In genomic region chr15:100732580-100732979, GRCm38 (mm10) we compare ENCODE assay signal across 10 mouse cellular contexts. TPM values are rescaled to one million over a fixed set of nuclear protein-coding genes. Genes with fewer than 3 reads are reported as not detected.
DNase-seq lines count a peak whose midpoint lies in the region; ATAC-seq lines count a peak whose summit lies in the region.
"Had no signal": no experiment of that assay in that cellular context is flagged by ENCODE, and none has a peak within 500 bp of the region (broad histone marks: within the 10 kb centered on the region; RNA-seq: fewer than 3 reads in every experiment).

No protein-coding gene starts in this region.

- H3K9ac ChIP-seq in midbrain, embryonic 11.5 days (ENCODE audit: low read length), result no peak overlapping the region

- H3K4me2 ChIP-seq in midbrain, embryonic 11.5 days, result no peak overlapping the region

- H3K36me3 ChIP-seq in midbrain, embryonic 11.5 days (ENCODE audit: control insufficient read depth, insufficient read depth, low read length), result no peaks in the 10 kb centered on the region
- H3K36me3 ChIP-seq: hindbrain, embryonic 10.5 days had no signal

- WGBS in midbrain, embryonic 11.5 days, result 50% methylated on average over 5 of the region's 5 CpGs

- ATAC-seq in megakaryocyte progenitor cell, adult 5-6 weeks (replicated peaks; ENCODE audit: poor library complexity), result peak; percentile 12; the same call in 1 of the 2 replicates
- no peak for ATAC-seq in midbrain, embryonic 11.5 days (ENCODE audit: low FRiP score)

- peaks cover 36% of the 10 kb centered on the region for H3K27me3 ChIP-seq in midbrain, embryonic 11.5 days (ENCODE audit: control insufficient read depth, insufficient read depth, low read length)

- peak; percentile 44 for DNase-seq in embryo, embryonic 10 days (ENCODE audit: low spot score)
- no peak for DNase-seq in embryo, embryonic 9.5 days (ENCODE audit: extremely low spot score)
- peak; percentile 53 for DNase-seq in testis, postnatal 14 days (ENCODE audit: low spot score)
- DNase-seq in testis, postnatal 10 days (ENCODE audit: low spot score), result no peak
- peak; percentile 65 for DNase-seq in thymus, postnatal 4 days
- no peak for DNase-seq in frontal cortex, adult 2 months (ENCODE audit: extremely low spot score in 1 of 2, low spot score in 1 of 2)
- no peak for DNase-seq in midbrain, embryonic 11.5 days (ENCODE audit: low spot score, missing footprints)

- no peak overlapping the region for H3K27ac ChIP-seq in midbrain, embryonic 11.5 days (ENCODE audit: low read depth, low read length)
- H3K27ac ChIP-seq: hindbrain, embryonic 10.5 days had no signal

- H3K4me3 ChIP-seq in midbrain, embryonic 11.5 days (ENCODE audit: low read depth, low read length), result no peak overlapping the region
- H3K4me3 ChIP-seq: hindbrain, embryonic 10.5 days; myocyte had no signal

- peaks cover 9% of the 10 kb centered on the region for H3K4me1 ChIP-seq in midbrain, embryonic 11.5 days (ENCODE audit: control insufficient read depth, insufficient read depth, low read length)

- no peaks in the 10 kb centered on the region for H3K9me3 ChIP-seq in midbrain, embryonic 11.5 days (ENCODE audit: control insufficient read depth, low read length)
- H3K9me3 ChIP-seq: hindbrain, embryonic 10.5 days had no signal

RNA-seq across cellular contexts. Expression of gene Galnt6, which starts 3.4 kb away (rescaled TPM):
- 11.7 and 11.9 TPM in 2 replicates for total RNA-seq in megakaryocyte progenitor cell, adult 5-6 weeks (2015)
- 28.0 and 29.8 TPM in 2 replicates for total RNA-seq in megakaryocyte progenitor cell, adult 5-6 weeks (2017)
- polyA plus RNA-seq in frontal cortex, adult 2 months (2012; rRNA removed), result 3.6 and 3.8 TPM in 2 replicates
- polyA plus RNA-seq in midbrain, embryonic 11.5 days (2014; fragmentation: Nextera tagmentation; extraction: Ambion mirVana), result 0.04 TPM in 1 of 2 replicates, not detected in the other

RNA-seq across cellular contexts. Expression of gene Slc4a8, which starts 29.0 kb away (rescaled TPM):
- total RNA-seq in megakaryocyte progenitor cell, adult 5-6 weeks (2015), result 20.3 and 26.1 TPM in 2 replicates
- 21.3 and 22.2 TPM in 2 replicates for total RNA-seq in megakaryocyte progenitor cell, adult 5-6 weeks (2017)
- 31.1 and 35.4 TPM in 2 replicates for polyA plus RNA-seq in frontal cortex, adult 2 months (2012; rRNA removed)
- polyA plus RNA-seq in midbrain, embryonic 11.5 days (2014; fragmentation: Nextera tagmentation; extraction: Ambion mirVana), result 7.1 and 9.2 TPM in 2 replicates

RNA-seq across cellular contexts. Expression of gene Cela1, which starts 44.9 kb away (rescaled TPM):
- 12.2 and 28.8 TPM in 2 replicates for total RNA-seq in megakaryocyte progenitor cell, adult 5-6 weeks (2015)
- total RNA-seq in megakaryocyte progenitor cell, adult 5-6 weeks (2017), result 5.2 and 10.8 TPM in 2 replicates
- polyA plus RNA-seq in frontal cortex, adult 2 months (2012; rRNA removed), result 6.7 and 6.9 TPM in 2 replicates
- 1.1 and 1.4 TPM in 2 replicates for polyA plus RNA-seq in midbrain, embryonic 11.5 days (2014; fragmentation: Nextera tagmentation; extraction: Ambion mirVana)

Comparison
In these comparisons a context has a peak if more than half of its experiments do, and no peak if none do; other contexts are left out.
1. DNase-seq: peak in embryo, embryonic 10 days (single experiment), testis, postnatal 14 days (single experiment) and thymus, postnatal 4 days (single experiment); none in embryo, embryonic 9.5 days (single experiment), testis, postnatal 10 days (single experiment), frontal cortex, adult 2 months (0 of 2) and midbrain, embryonic 11.5 days (single experiment).